Mouse (Mus musculus) fibroblast of lung, adult 2 months (primary cell): ENCODE data around the gene Ptpdc1.

Source experiments
- DNase-seq: peaks from one replicate; pipeline ENCODE4 v3.0.0-alpha.2; 2011; ENCODE audit warnings: low read depth

Ptpdc1 gene

GRCm38 (mm10) chr13:48548296-48548695, 77.2 kb downstream of the Ptpdc1 start:
- peak; percentile 53 for DNase-seq

GRCm38 (mm10) chr13:48547623-48548022, 77.8 kb downstream of the Ptpdc1 start:
- no peak for DNase-seq

- DNase-seq, result peak; percentile 98
These were observed 79.0 kb downstream of the Ptpdc1 start for GRCm38 (mm10) chr13:48546330-48546917.

GRCm38 (mm10) chr13:48545476-48546281, 79.8 kb downstream of the Ptpdc1 start:
- peak; percentile 94 for DNase-seq

GRCm38 (mm10) chr13:48544867-48545266, 80.6 kb downstream of the Ptpdc1 start:
- no peak for DNase-seq

GRCm38 (mm10) chr13:48544391-48544790, 81.1 kb downstream of the Ptpdc1 start:
- DNase-seq, result no peak

GRCm38 (mm10) chr13:48540488-48540887, 85.0 kb downstream of the Ptpdc1 start:
- no peak for DNase-seq

GRCm38 (mm10) chr13:48533441-48533840, 92.0 kb downstream of the Ptpdc1 start:
- no peak for DNase-seq

GRCm38 (mm10) chr13:48531448-48531847, 94.0 kb downstream of the Ptpdc1 start:
- DNase-seq, result no peak

- no peak for DNase-seq
These were observed 94.8 kb downstream of the Ptpdc1 start for GRCm38 (mm10) chr13:48530685-48531084.

- DNase-seq, result no peak
These were observed 96.4 kb downstream of the Ptpdc1 start for GRCm38 (mm10) chr13:48529028-48529427.

- peak; percentile 54 for DNase-seq
These were observed 97.2 kb downstream of the Ptpdc1 start for GRCm38 (mm10) chr13:48528123-48528871.
